Mouse (Mus musculus) erythroblast, embryonic 14.5 days (primary cell): Measurements from ENCODE around the gene Mybpc2.

ENCODE experiments used
- GATA1 ChIP-seq: IDR thresholded peaks from 2 replicates; pipeline ENCODE4 v1.6.1; 2012; ENCODE audit warnings: low read length, inconsistent platforms, mixed read lengths
- TAL1 ChIP-seq: IDR thresholded peaks from 3 replicates; pipeline ENCODE4 v1.6.1; 2012; ENCODE audit warnings: low read length, inconsistent platforms, mixed read lengths

GRCm38 (mm10) chr7:44464511-44464910 is 59.9 kb downstream of the Mybpc2 start:
- no peak for TF ChIP-seq GATA1
- no peak for TF ChIP-seq TAL1
